Mouse (Mus musculus): ENCODE measurements around the gene Rps18. TPM values are rescaled to one million over a fixed set of nuclear protein-coding genes. Genes with fewer than 3 reads are reported as not detected.

Gene Rps18
- total and polyA plus RNA-seq, 3 experiments, result 194 to 420 (median 364) TPM

DNA sequence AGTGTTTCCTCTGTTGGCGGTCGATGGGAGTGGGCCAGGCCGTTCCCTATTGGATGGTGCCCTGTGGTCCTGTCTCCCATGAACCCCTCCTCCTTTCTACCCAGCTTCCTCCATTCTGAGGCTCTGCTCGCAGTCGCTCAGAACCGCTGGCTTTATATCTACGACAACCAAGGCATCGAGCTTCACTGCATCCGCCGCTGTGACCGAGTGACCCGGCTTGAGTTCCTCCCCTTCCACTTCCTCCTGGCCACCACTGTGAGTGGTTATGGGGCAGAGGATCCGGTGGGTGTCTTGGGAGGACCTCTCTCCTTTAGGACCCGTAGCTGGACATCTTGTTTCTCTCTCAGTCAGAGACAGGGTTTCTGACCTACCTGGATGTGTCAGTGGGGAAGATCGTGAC lies 12.3 kb downstream of the Rps18 start:
- Histone ChIP-seq H3K27ac (no peak overlapping the region), H3K79me2 (replicated peaks; ENCODE audit: control insufficient read depth, insufficient read depth, low read length) (no peaks in the 10 kb centered on the region), H3K27me3 (ENCODE audit: control insufficient read depth, insufficient read depth, low read length) (no peaks in the 10 kb centered on the region), H3K36me3 (ENCODE audit: control insufficient read depth, insufficient read depth, low read length) (no peaks in the 10 kb centered on the region), H3K4me1 (ENCODE audit: control insufficient read depth, insufficient read depth, low read length) (peaks cover 3% of the 10 kb centered on the region; the same call in 1 of the 2 replicates), H3K4me3 (no peak overlapping the region), H3K9ac (ENCODE audit: low read depth, low read length) (no peak overlapping the region)
- WGBS, result 90% methylated on average over 15 of the region's 15 CpGs
- no peak for DNase-seq
- no peak for TF ChIP-seq POLR2A (IDR thresholded peaks at IDR 0.05; ENCODE audit: insufficient read depth, low read depth, low read length)
- intact Hi-C loops (cut with DNase I), result no loop called here

GRCm38 (mm10) chr17:33941381-33941780 lies 14.4 kb downstream of the Rps18 start:
- WGBS, result 49% methylated on average over 19 of the region's 19 CpGs
- no peaks in the 10 kb centered on the region for H3K79me2 ChIP-seq (replicated peaks; ENCODE audit: control insufficient read depth, insufficient read depth, low read length)
- no peak overlapping the region for H3K27ac ChIP-seq
- H3K27me3 ChIP-seq (ENCODE audit: control insufficient read depth, insufficient read depth, low read length), result no peaks in the 10 kb centered on the region
- no peaks in the 10 kb centered on the region for H3K36me3 ChIP-seq (ENCODE audit: control insufficient read depth, insufficient read depth, low read length)
- peaks cover 3% of the 10 kb centered on the region; the same call in 1 of the 2 replicates for H3K4me1 ChIP-seq (ENCODE audit: control insufficient read depth, insufficient read depth, low read length)
- intact Hi-C loops (cut with DNase I), result no loop called here
- peak overlapping the region; percentile 92; the same call in 1 of the 2 replicates for H3K9ac ChIP-seq (ENCODE audit: low read depth, low read length)
- H3K4me3 ChIP-seq, result peak overlapping the region; percentile 76
- TF ChIP-seq CTCF (IDR thresholded peaks at IDR 0.05) (no peak), POLR2A (IDR thresholded peaks at IDR 0.05; ENCODE audit: insufficient read depth, low read depth, low read length) (no peak), EP300 (IDR thresholded peaks at IDR 0.05; ENCODE audit: insufficient read depth, low read depth, low read length) (no peak)
- DNase-seq, result no peak

GRCm38 (mm10) chr17:33940981-33941380 lies 14.8 kb downstream of the Rps18 start:
- intact Hi-C loops (cut with DNase I), result loop anchor here (1.0 kb wide), 3 partner anchors 10 to 14 kb away; partner anchors contain the start of genes B3galt4, Rgl2 and Vps52
- Histone ChIP-seq H3K27me3 (ENCODE audit: control insufficient read depth, insufficient read depth, low read length) (no peaks in the 10 kb centered on the region), H3K79me2 (replicated peaks; ENCODE audit: control insufficient read depth, insufficient read depth, low read length) (no peaks in the 10 kb centered on the region), H3K4me1 (ENCODE audit: control insufficient read depth, insufficient read depth, low read length) (peaks cover 3% of the 10 kb centered on the region; the same call in 1 of the 2 replicates), H3K4me3 (peak overlapping the region; percentile 76), H3K27ac (peak overlapping the region; percentile 92; the same call in 1 of the 2 replicates), H3K36me3 (ENCODE audit: control insufficient read depth, insufficient read depth, low read length) (no peaks in the 10 kb centered on the region), H3K9ac (ENCODE audit: low read depth, low read length) (peak overlapping the region; percentile 92)
- no peak for DNase-seq
- no peak for TF ChIP-seq POLR2A (IDR thresholded peaks at IDR 0.05; ENCODE audit: insufficient read depth, low read depth, low read length)
- TF ChIP-seq EP300 (IDR thresholded peaks at IDR 0.05; ENCODE audit: insufficient read depth, low read depth, low read length), result no peak
- TF ChIP-seq CTCF (IDR thresholded peaks at IDR 0.05), result no peak
- 2% methylated on average over 26 of the region's 26 CpGs for WGBS

DNA sequence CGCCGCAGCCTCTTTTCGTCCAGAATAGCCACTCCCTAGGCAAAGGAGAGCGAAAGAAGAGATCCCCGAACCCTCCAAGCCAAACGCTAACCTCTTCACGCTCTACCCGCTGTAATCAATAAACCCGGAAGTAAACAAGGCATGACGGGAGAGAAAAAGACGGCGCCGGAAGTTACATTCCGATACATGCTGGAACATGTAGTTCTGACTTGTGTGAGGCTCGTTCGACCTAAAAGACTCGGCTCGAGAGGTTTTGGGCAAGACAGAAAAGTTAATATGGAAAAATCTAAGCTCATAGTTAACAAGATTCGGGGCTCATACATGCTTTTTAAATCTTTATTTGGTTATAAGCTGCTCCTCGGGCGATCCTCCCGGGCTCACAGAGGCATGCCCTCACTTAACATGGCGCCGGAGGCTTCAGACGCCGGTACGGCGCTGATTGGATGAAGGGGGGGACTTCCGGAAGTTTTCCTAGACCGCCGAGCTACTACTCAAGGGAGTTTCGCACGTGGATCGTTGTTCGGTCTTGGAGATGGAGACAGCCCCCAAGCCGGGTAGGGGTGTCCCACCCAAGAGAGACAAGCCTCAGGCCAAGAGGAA lies 15.5 kb downstream of the Rps18 start, which contains the start of the genes Pfdn6 and Wdr46:
Gene Pfdn6 (minus strand): TSS at position 138 of the 600 bp plus-strand sequence.
Gene Wdr46 (plus strand): TSS at position 455 of the 600 bp plus-strand sequence.
- no peak for TF ChIP-seq CTCF (IDR thresholded peaks at IDR 0.05)
- TF ChIP-seq POLR2A (IDR thresholded peaks at IDR 0.05; ENCODE audit: insufficient read depth, low read depth, low read length), result peak; percentile 73
- TF ChIP-seq EP300 (IDR thresholded peaks at IDR 0.05; ENCODE audit: insufficient read depth, low read depth, low read length), result peak; percentile 14; the same call in 1 of the 2 replicates
- Histone ChIP-seq H3K27ac (peak within 1 kb of the TSS; percentile 92), H3K36me3 (ENCODE audit: control insufficient read depth, insufficient read depth, low read length) (no peaks in the 10 kb centered on the region), H3K9ac (ENCODE audit: low read depth, low read length) (peak within 1 kb of the TSS; percentile 92), H3K4me1 (ENCODE audit: control insufficient read depth, insufficient read depth, low read length) (peaks cover 3% of the 10 kb centered on the region; the same call in 1 of the 2 replicates), H3K4me3 (peak within 1 kb of the TSS; percentile 76), H3K79me2 (replicated peaks; ENCODE audit: control insufficient read depth, insufficient read depth, low read length) (no peaks in the 10 kb centered on the region), H3K27me3 (ENCODE audit: control insufficient read depth, insufficient read depth, low read length) (no peaks in the 10 kb centered on the region)
- intact Hi-C loops (cut with DNase I), result loop anchor here (1.0 kb wide), 3 partner anchors 11 to 15 kb away; partner anchors contain the start of genes B3galt4, Rgl2 and Vps52
- DNase-seq, result peak; percentile 90 to 92
- WGBS, result under 1% methylated on average over 36 of the region's 36 CpGs

DNA sequence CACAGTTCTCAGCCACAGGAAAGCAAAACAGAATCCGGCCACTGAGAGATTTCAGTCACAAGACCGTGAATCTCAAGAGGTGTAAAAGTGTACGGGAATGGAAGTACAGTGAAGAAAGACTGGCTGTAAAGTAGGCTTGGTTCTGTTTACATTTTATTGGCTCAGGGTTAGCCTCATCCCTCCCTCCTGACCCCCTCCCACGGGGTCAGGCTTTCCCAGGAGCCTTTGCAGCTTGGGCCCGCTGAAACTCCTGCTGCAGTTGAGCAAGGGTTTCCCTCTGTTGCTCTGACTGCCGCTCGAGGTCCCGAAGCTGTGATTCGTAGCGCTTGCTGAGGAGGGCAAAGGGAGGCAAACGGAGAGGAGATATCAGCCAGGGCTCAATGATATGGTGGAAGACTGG lies 17.0 kb downstream of the Rps18 start:
- Histone ChIP-seq H3K4me3 (no peak overlapping the region), H3K27me3 (ENCODE audit: control insufficient read depth, insufficient read depth, low read length) (no peaks in the 10 kb centered on the region), H3K79me2 (replicated peaks; ENCODE audit: control insufficient read depth, insufficient read depth, low read length) (no peaks in the 10 kb centered on the region), H3K9ac (ENCODE audit: low read depth, low read length) (no peak overlapping the region), H3K36me3 (ENCODE audit: control insufficient read depth, insufficient read depth, low read length) (no peaks in the 10 kb centered on the region), H3K4me1 (ENCODE audit: control insufficient read depth, insufficient read depth, low read length) (peaks cover 3% of the 10 kb centered on the region; the same call in 1 of the 2 replicates), H3K27ac (no peak overlapping the region)
- intact Hi-C loops (cut with DNase I), result no loop called here
- TF ChIP-seq CTCF (IDR thresholded peaks at IDR 0.05) (no peak), POLR2A (IDR thresholded peaks at IDR 0.05; ENCODE audit: insufficient read depth, low read depth, low read length) (no peak), EP300 (IDR thresholded peaks at IDR 0.05; ENCODE audit: insufficient read depth, low read depth, low read length) (no peak)
- 70% methylated on average over 11 of the region's 11 CpGs for WGBS
- DNase-seq, result no peak

GRCm38 (mm10) chr17:33936993-33937392 lies 18.8 kb downstream of the Rps18 start:
- peaks cover 3% of the 10 kb centered on the region; the same call in 1 of the 2 replicates for H3K4me1 ChIP-seq (ENCODE audit: control insufficient read depth, insufficient read depth, low read length)
- H3K9ac ChIP-seq (ENCODE audit: low read depth, low read length), result no peak overlapping the region
- TF ChIP-seq EP300 (IDR thresholded peaks at IDR 0.05; ENCODE audit: insufficient read depth, low read depth, low read length), result no peak
- TF ChIP-seq CTCF (IDR thresholded peaks at IDR 0.05), result no peak
- TF ChIP-seq POLR2A (IDR thresholded peaks at IDR 0.05; ENCODE audit: insufficient read depth, low read depth, low read length), result no peak
- no peak overlapping the region for H3K27ac ChIP-seq
- WGBS, result 86% methylated on average over 15 of the region's 15 CpGs
- intact Hi-C loops (cut with DNase I), result no loop called here
- DNase-seq, result no peak
- H3K27me3 ChIP-seq (ENCODE audit: control insufficient read depth, insufficient read depth, low read length), result no peaks in the 10 kb centered on the region
- H3K4me3 ChIP-seq, result no peak overlapping the region
- no peaks in the 10 kb centered on the region for H3K36me3 ChIP-seq (ENCODE audit: control insufficient read depth, insufficient read depth, low read length)
- H3K79me2 ChIP-seq (replicated peaks; ENCODE audit: control insufficient read depth, insufficient read depth, low read length), result no peaks in the 10 kb centered on the region
